Mouse (Mus musculus): ENCODE measurements around the gene Fndc3a. TPM values are rescaled to one million over a fixed set of nuclear protein-coding genes. Genes with fewer than 3 reads are reported as not detected.
A peak's percentile ranks its signal among the peaks of the same experiment; 100 is the strongest.

Gene Fndc3a
- polyA plus RNA-seq, 1 experiment from 2014 or later, result 47.3 TPM

DNA sequence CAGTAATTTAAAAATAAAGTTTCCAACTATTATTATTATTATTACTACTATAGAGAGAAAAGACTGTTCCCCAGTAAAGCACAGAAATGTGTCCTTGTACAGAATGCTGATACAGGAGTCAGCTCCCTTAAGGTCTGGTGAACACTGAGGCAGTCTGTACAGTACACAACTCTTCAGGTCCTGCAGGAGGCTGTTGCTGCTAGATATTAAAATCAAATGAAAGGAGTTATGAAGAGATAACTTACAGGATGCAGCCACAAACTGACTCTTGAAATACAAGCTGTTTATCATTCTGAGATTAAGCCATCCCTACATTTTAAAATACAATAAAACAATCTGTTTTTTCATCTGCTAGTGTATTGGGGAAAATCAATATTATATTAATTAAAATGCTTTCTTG is 60.5 kb downstream of the Fndc3a start:
- no peak overlapping the region for H3K27ac ChIP-seq (replicated peaks)
- H3K9me3 ChIP-seq, result no peaks in the 10 kb centered on the region
- H3K4me2 ChIP-seq (replicated peaks), result no peak overlapping the region
- H3K27me3 ChIP-seq, result no peaks in the 10 kb centered on the region
- no peak overlapping the region for H3K9ac ChIP-seq (replicated peaks)
- no peak for ATAC-seq (replicated peaks)
- H3K4me3 ChIP-seq, result no peak overlapping the region
- no peaks in the 10 kb centered on the region; the same call in 1 of the 2 replicates for H3K36me3 ChIP-seq
- H3K4me1 ChIP-seq, result no peaks in the 10 kb centered on the region

GRCm38 (mm10) chr14:72645512-72645911 is 64.3 kb downstream of the Fndc3a start:
- no peak for ATAC-seq (replicated peaks)
- Histone ChIP-seq H3K36me3 (no peaks in the 10 kb centered on the region; the same call in 1 of the 2 replicates), H3K27me3 (no peaks in the 10 kb centered on the region), H3K9me3 (no peaks in the 10 kb centered on the region), H3K4me1 (no peaks in the 10 kb centered on the region), H3K4me3 (no peak overlapping the region), H3K4me2 (replicated peaks) (no peak overlapping the region), H3K27ac (replicated peaks) (no peak overlapping the region), H3K9ac (replicated peaks) (no peak overlapping the region)

- Histone ChIP-seq H3K9me3 (no peaks in the 10 kb centered on the region), H3K4me1 (no peaks in the 10 kb centered on the region), H3K27me3 (no peaks in the 10 kb centered on the region), H3K4me3 (no peak overlapping the region), H3K4me2 (replicated peaks) (no peak overlapping the region), H3K9ac (replicated peaks) (no peak overlapping the region), H3K36me3 (no peaks in the 10 kb centered on the region; the same call in 1 of the 2 replicates), H3K27ac (replicated peaks) (no peak overlapping the region)
- 100% methylated on average over 1 of the region's 1 CpGs for WGBS
- ATAC-seq (replicated peaks), result no peak
Measured at GRCm38 (mm10) chr14:72644620-72645019, 65.2 kb downstream of the Fndc3a start.

GRCm38 (mm10) chr14:72638507-72638906 is 71.3 kb downstream of the Fndc3a start:
- no peak overlapping the region for H3K4me3 ChIP-seq
- no peak for ATAC-seq (replicated peaks)
- WGBS, result 94% methylated on average over 6 of the region's 6 CpGs

GRCm38 (mm10) chr14:72633571-72633970 is 76.2 kb downstream of the Fndc3a start:
- H3K9ac ChIP-seq (replicated peaks), result no peak overlapping the region
- H3K4me3 ChIP-seq, result no peak overlapping the region
- no peak for ATAC-seq (replicated peaks)
- no peaks in the 10 kb centered on the region for H3K27me3 ChIP-seq
- H3K4me2 ChIP-seq (replicated peaks), result no peak overlapping the region
- no peaks in the 10 kb centered on the region for H3K36me3 ChIP-seq
- no peaks in the 10 kb centered on the region for H3K9me3 ChIP-seq
- H3K27ac ChIP-seq (replicated peaks), result no peak overlapping the region
- 86% methylated on average over 2 of the region's 2 CpGs for WGBS
- no peaks in the 10 kb centered on the region for H3K4me1 ChIP-seq

More at GRCm38 (mm10) chr14:72638507-72638906, 71.3 kb downstream of the Fndc3a start:
- Histone ChIP-seq H3K27ac (replicated peaks) (no peak overlapping the region), H3K9me3 (no peaks in the 10 kb centered on the region), H3K9ac (replicated peaks) (no peak overlapping the region), H3K4me2 (replicated peaks) (no peak overlapping the region), H3K4me1 (no peaks in the 10 kb centered on the region), H3K36me3 (no peaks in the 10 kb centered on the region), H3K27me3 (no peaks in the 10 kb centered on the region)

GRCm38 (mm10) chr14:72625411-72625810 is 84.4 kb downstream of the Fndc3a start:
- Histone ChIP-seq H3K4me1 (no peaks in the 10 kb centered on the region), H3K36me3 (no peaks in the 10 kb centered on the region), H3K4me3 (no peak overlapping the region), H3K27ac (replicated peaks) (no peak overlapping the region), H3K27me3 (no peaks in the 10 kb centered on the region), H3K9ac (replicated peaks) (no peak overlapping the region), H3K4me2 (replicated peaks) (no peak overlapping the region), H3K9me3 (no peaks in the 10 kb centered on the region)
- ATAC-seq (replicated peaks), result no peak

GRCm38 (mm10) chr14:72604077-72604476 is 105.7 kb downstream of the Fndc3a start:
- Histone ChIP-seq H3K27me3 (no peaks in the 10 kb centered on the region), H3K4me2 (replicated peaks) (no peak overlapping the region), H3K36me3 (no peaks in the 10 kb centered on the region), H3K9ac (replicated peaks) (no peak overlapping the region), H3K4me3 (no peak overlapping the region), H3K27ac (replicated peaks) (no peak overlapping the region), H3K9me3 (no peaks in the 10 kb centered on the region), H3K4me1 (peaks cover 25% of the 10 kb centered on the region)
- no peak for ATAC-seq (replicated peaks)
- WGBS, result 94% methylated on average over 3 of the region's 3 CpGs

GRCm38 (mm10) chr14:72603194-72603521 is 106.6 kb downstream of the Fndc3a start:
- Histone ChIP-seq H3K27me3 (no peaks in the 10 kb centered on the region), H3K4me1 (peaks cover 25% of the 10 kb centered on the region), H3K4me3 (peak overlapping the region; percentile 61), H3K27ac (replicated peaks) (peak overlapping the region; percentile 92), H3K9ac (replicated peaks) (peak overlapping the region; percentile 76), H3K36me3 (no peaks in the 10 kb centered on the region), H3K9me3 (no peaks in the 10 kb centered on the region), H3K4me2 (replicated peaks) (peak overlapping the region; percentile 67)
- WGBS, result 2% methylated on average over 8 of the region's 8 CpGs
- ATAC-seq (replicated peaks), result no peak

- H3K27ac ChIP-seq (replicated peaks), result peak overlapping the region; percentile 92
- peak overlapping the region; percentile 76 for H3K9ac ChIP-seq (replicated peaks)
- peaks cover 25% of the 10 kb centered on the region for H3K4me1 ChIP-seq
- H3K4me3 ChIP-seq, result peak overlapping the region; percentile 61
- ATAC-seq (replicated peaks), result peak; percentile 96
- WGBS, result 1% methylated on average over 20 of the region's 20 CpGs
- 0 out of 2 replicates have a peak, but pooled peaks cover 4% of the 10 kb centered on the region for H3K36me3 ChIP-seq
- peak overlapping the region; percentile 67 for H3K4me2 ChIP-seq (replicated peaks)
- no peaks in the 10 kb centered on the region for H3K27me3 ChIP-seq
- H3K9me3 ChIP-seq, result no peaks in the 10 kb centered on the region
Measured at GRCm38 (mm10) chr14:72602521-72603193, 107.1 kb downstream of the Fndc3a start.

- Histone ChIP-seq H3K4me3 (peak overlapping the region; percentile 61), H3K4me1 (peaks cover 25% of the 10 kb centered on the region), H3K4me2 (replicated peaks) (peak overlapping the region; percentile 67), H3K36me3 (0 out of 2 replicates have a peak, but pooled peaks cover 7% of the 10 kb centered on the region), H3K27me3 (no peaks in the 10 kb centered on the region), H3K27ac (replicated peaks) (no peak overlapping the region), H3K9ac (replicated peaks) (peak overlapping the region; percentile 76), H3K9me3 (no peaks in the 10 kb centered on the region)
- ATAC-seq (replicated peaks), result no peak
- 72% methylated on average over 5 of the region's 5 CpGs for WGBS
Measured at GRCm38 (mm10) chr14:72601381-72602305, 108.2 kb downstream of the Fndc3a start.

DNA sequence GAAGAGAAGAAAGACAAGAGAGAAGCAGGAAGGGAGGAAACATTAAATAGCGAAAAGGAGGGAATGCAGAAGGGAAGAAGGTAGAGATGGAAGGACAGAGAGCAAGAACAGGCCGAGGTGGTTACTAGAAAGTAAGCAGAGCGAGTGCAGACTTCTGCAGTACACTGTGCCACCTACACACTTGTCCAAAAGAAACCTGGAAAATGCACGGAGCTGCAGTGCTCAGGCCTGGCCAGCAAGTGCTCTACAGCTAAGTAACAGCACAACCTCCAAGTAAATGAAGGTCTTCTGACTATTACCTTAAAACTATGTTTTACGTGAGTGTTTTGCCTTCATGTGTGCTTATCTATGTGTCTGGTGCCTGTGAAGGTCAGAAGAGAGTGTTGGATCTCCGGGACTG is 109.4 kb downstream of the Fndc3a start:
- peaks cover 25% of the 10 kb centered on the region for H3K4me1 ChIP-seq
- H3K4me2 ChIP-seq (replicated peaks), result no peak overlapping the region
- H3K27me3 ChIP-seq, result no peaks in the 10 kb centered on the region
- H3K9ac ChIP-seq (replicated peaks), result no peak overlapping the region
- H3K27ac ChIP-seq (replicated peaks), result no peak overlapping the region
- 84% methylated on average over 6 of the region's 6 CpGs for WGBS
- H3K9me3 ChIP-seq, result no peaks in the 10 kb centered on the region
- no peak for ATAC-seq (replicated peaks)
- no peak overlapping the region for H3K4me3 ChIP-seq
- H3K36me3 ChIP-seq, result 0 out of 2 replicates have a peak, but pooled peaks cover 7% of the 10 kb centered on the region

- H3K9ac ChIP-seq (replicated peaks), result no peak overlapping the region
- no peaks in the 10 kb centered on the region for H3K27me3 ChIP-seq
- WGBS, result 95% methylated on average over 7 of the region's 7 CpGs
- H3K4me3 ChIP-seq, result no peak overlapping the region
- H3K9me3 ChIP-seq, result no peaks in the 10 kb centered on the region
- no peak for ATAC-seq (replicated peaks)
- H3K36me3 ChIP-seq, result 0 out of 2 replicates have a peak, but pooled peaks cover 7% of the 10 kb centered on the region
- peaks cover 25% of the 10 kb centered on the region for H3K4me1 ChIP-seq
- no peak overlapping the region for H3K27ac ChIP-seq (replicated peaks)
- no peak overlapping the region for H3K4me2 ChIP-seq (replicated peaks)
Measured at GRCm38 (mm10) chr14:72598976-72599740, 110.6 kb downstream of the Fndc3a start.

Measured in forebrain, embryonic 15.5 days (tissue).